Mouse (Mus musculus) mature B cell (primary cell): Measurements from ENCODE around the gene Ccr1.
"Not testable (repeated sequence)": the region's sequence is repeated elsewhere in the genome, so short reads cannot be mapped to it uniquely, and the experiment has no call there.

ENCODE experiments used
- in situ Hi-C: fragments of 300-500 bp; cut with MboI; formaldehyde crosslinking; loops from 2 replicates; pipeline ENCODE4 v1.14.3; 2019

The Ccr1 gene

GRCm38 (mm10) chr9:123968290-123968912, at the start of gene Ccr1:
Ccr1 (minus strand) TSS chr9:123968692.
- in situ Hi-C loops: no loop called here

DNA sequence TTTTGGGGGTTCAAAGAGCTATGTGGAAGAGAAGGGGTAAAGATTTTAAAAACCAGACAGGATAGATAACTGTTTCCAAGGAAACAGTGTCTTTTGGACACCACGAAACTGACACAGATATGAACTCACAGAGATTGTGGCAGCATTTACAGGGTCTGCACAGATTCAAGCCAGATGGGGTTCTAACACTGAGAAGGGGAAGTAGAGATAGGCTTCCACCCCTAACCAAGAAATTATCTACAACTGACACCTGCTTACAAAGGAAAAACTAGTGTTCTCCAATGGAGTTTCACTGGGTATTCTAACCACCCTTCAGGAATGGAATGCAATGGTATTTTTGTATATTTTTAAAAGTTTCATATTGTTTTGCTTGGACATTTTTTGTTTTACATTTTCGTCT, 47.6 kb upstream of the Ccr1 start:
- in situ Hi-C loops: no loop called here

DNA sequence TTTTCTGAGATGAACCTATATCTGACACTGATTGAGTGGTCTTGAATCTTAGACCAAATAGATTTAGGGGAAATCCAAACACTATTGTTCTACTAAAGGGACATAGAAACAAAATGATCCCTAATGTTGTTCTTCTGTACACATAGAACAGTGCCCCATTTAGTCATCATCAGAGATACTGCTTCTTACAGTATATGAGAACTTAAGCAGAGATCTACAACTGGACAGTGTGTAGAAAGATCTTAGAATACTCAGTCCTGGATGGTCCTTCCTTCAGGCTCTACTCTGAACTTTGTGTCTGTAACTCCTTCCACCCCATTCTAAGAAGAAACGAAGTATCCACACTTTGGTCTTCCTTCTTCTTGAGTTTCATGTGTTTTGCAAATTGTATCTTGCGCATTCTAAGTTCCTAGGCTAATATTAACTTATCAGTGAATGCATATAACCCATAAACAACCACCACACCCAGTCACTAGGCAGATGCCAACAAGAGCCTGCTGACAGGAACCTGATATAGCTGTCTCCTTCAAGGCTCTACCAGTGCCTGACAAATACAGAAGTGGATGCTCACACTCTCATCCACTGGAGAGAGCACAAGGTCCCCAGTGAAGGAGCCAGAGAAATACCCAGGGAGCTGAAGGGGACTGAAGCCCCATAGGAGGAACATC, 46.6 kb upstream of the Ccr1 start:
- in situ Hi-C loops: no loop called here

DNA sequence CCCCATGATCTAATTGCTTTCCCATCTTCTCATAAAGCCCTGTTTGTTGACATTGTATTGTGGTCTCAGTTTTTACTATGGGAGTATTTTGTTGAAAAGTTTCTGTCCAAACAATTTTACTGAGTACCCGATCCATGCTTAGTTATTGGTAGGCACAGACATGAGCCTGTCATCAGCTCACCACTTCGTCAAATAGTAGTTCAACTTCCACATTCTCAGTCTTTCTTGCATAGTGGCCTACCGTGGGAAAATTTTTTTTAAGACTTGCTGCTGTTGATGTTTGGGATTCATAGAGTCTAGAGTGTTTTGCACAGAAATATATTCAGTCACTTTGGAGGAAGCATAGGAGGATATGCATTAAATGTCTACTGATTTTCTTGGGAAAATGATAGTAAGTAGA, 44.8 kb upstream of the Ccr1 start:
- in situ Hi-C loops: no loop called here

DNA sequence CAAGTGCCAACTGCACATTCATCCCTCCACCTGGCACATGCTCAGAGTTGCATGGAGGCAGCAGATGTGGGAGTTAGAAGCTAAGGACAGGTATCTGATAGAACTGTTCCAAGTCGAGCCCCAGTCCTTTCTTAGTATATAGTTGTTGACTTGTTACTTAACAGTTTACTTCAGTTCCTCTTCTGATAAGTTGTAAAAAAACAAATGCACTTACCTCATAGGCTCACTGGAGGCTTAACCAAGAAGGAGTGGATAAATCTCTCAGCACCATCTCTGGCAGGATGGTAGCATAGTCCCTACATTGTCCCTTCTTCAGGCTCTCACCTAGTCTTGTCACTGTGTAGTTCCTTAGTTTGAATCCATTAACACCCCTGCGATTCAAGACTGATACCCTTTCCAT, 44.2 kb upstream of the Ccr1 start:
- in situ Hi-C loops: no loop called here

- in situ Hi-C loops: no loop called here
These were observed 31.3 kb upstream of the Ccr1 start for GRCm38 (mm10) chr9:123999784-124000183.

GRCm38 (mm10) chr9:123997719-123998118, 29.2 kb upstream of the Ccr1 start:
- in situ Hi-C loops: no loop called here

DNA sequence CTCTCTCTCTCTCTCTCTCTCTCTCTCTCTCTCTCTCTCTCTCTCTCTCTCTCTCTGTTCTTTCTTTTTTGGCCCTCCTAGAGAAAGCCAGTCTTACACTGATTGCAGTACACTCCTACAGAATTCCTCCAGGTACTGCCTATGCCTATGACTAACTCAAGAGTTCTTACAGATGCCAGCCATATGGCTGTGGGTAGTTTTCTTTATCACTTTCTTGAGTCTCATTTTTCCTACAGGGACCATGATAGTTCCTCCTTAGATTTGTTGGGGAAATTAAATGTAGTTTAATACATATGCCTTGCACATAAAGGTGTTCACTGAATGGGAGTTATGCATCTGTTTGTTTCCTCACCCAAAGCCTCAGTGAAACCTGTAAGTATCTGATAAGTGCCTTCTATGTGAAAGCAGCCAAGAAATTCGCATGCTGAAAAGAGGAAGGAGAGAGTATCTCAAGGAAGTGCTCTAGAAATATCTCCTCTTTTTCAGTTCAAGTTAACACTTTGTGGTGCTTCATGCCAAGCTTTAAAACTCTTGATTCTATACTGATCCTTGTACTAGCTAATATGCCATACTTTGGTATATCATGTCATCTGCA, 22.9 kb upstream of the Ccr1 start:
- in situ Hi-C loops: no loop called here

DNA sequence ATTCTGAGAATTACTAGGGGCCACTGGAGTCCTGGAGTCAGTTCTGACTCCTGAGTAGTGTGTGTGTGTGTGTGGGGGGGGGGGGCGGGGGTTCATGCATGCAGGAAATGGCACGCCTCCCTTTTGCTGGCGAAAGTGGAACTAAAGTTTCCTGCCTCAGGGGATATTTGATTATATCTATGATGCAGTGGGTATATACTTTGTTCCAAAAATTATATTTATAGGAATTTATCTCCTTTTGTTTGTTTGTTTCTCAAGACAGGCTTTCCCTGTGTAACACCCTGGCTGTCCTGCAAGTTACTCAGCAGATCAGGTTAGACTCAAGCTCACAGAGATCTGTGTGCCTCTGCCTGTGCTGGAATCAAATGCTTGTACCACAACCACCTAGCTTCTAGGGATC, 21.2 kb upstream of the Ccr1 start:
- in situ Hi-C loops: no loop called here

DNA sequence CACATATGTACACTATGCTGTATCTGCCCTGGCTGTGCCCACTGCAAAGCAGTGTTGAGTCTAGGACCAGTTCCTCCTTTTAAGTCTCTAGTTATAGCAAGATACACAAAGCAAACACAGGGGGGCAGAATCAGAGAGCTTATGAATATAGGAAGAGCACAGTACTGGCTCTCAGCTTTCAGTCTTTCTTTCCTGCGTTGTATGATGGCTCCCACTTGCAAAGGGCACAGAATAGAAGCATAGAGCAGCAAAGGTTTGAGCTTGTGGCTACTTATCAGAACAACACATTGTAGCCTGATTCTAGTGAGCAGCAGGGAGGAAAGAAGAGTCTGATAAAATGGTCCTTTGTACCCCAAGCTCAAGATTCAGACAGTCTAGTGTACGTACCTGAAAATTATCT, 17.7 kb upstream of the Ccr1 start:
- in situ Hi-C loops: no loop called here

DNA sequence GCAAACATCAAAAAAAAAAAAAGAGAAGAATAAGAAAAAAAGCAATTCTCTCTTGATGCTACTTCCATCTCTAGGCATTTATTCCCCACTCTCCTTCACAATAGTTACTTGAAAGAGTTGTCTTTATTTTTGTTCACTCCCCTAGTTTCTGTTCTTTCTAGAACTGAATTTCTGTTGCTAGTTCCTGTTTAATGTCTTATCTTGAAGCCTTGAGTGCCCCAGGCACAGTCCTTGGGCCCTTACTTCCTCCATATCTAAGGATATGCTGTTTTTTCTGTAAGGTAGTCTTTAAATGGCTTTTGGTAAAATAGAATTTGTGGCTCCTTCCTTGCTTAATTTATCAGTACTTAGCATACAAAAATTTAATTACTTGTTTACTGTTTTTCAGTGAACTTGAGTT, 16.5 kb upstream of the Ccr1 start:
- in situ Hi-C loops: no loop called here

- in situ Hi-C loops: no loop called here
These were observed 14.2 kb upstream of the Ccr1 start for GRCm38 (mm10) chr9:123982720-123983119.

DNA sequence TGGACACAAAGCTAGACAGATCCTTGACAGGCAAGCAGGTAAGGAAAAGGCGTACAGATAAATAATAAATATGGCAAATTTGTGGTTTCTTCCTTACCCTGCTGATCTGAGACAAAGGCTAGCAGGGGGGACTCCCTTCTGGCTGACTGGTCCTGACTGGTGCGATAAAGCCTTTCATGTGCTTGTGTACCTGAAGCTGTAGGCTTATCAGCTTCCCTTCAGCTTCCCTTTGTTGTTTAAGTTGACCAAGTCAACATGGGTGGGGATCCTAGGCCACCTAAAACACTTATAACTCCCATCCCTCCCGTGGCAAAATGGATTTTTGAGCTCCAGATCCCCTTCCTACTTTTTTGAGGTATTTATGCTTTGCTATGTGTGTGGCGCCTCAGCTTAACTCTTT, 13.4 kb upstream of the Ccr1 start:
- in situ Hi-C loops: no loop called here

GRCm38 (mm10) chr9:123980858-123981475, 12.5 kb upstream of the Ccr1 start:
- in situ Hi-C loops: not testable (repeated sequence)

- in situ Hi-C loops: no loop called here
These were observed 9.8 kb upstream of the Ccr1 start, which contains the start of gene Ccr1l1 for GRCm38 (mm10) chr9:123978308-123978707. Ccr1l1 (minus strand) TSS chr9:123978408.

DNA sequence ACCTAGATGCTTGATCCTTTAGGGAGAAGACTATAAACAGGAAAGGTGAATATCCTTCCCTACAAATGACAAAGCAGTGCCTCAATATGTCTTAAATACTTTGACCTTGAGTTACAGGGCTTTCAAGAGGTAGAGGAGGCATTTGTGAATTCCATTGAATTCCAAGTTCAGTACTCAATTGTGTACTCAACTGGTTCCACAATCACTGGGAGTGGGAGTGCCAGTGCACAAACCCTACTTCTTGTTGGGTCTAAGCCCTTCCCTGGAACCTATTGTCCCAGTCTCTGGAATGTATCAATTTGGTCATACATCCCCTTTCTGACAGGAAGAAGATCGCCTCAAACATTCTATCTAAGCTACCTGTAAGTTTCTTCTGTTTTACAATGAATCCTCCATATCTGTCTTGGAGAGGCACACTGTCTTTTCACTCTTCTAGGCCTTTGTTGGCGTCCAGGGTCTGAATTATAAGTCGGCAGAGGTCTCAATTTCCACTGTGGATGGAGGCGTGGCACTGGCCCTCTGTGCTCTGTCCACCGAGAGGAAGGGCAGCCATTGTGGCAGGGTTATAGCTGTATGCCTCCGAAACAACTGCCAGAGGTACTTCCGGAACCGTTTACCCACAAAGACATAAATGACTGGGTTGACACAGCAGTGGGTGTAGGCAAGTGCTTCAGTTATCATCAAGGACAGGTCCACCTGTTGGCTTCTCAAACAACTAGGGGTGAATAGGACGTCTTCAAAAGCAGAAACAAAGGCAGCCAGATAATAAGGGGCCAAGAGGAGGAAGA, 8.6 kb upstream of the Ccr1 start:
- in situ Hi-C loops: no loop called here

DNA sequence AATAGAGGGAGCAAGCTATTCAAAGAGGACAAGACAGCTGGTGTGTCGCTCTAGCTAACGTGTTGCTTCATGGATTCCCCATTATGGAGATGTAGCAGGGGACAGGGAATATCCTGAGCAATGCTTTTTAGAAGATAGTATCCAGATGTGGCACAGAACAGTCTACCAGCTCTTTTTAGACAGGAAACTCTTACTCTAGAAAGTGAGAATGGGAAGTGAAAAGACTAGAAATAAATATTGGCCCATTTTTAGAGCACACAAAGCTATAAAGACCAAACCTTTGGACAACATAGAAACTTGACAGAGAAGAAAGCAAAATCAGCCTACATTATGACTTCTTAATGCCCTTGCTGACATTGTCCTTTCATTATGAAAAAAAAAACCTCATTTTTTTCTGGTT, 7.1 kb upstream of the Ccr1 start:
- in situ Hi-C loops: no loop called here

DNA sequence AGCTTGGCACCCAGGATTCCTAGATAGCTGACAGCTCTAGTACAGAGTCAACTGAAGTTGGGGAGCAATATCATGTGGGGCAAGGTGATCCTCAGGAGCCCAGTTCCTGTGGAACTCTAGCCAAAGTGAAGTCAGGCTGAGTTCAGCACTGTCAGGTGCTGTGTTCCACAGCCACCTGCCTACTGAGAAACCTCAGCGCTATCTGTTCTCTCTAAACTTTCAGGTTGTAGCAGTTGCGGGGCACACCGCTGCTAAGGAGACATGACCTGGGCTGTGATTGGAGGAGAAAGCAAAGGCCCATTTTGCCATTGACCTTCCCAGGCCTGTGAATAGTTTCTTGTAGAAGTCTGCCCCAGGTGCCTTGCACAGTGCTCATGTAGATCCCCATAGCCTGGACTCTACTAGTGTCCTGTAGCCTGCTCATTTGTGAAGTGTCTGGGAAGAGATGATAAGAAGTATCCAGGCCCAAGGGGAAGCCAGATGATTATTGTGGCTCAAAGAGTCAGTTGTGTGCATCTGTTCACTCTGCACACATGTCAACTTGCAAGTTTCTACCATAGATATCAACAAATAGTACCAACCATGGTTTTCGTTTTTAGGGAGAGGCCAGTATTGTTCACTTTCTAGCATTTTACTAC, 1.5 kb downstream of the Ccr1 start:
- in situ Hi-C loops: not testable (repeated sequence)

- in situ Hi-C loops: no loop called here
These were observed 3.7 kb downstream of the Ccr1 start for GRCm38 (mm10) chr9:123964776-123965175.

DNA sequence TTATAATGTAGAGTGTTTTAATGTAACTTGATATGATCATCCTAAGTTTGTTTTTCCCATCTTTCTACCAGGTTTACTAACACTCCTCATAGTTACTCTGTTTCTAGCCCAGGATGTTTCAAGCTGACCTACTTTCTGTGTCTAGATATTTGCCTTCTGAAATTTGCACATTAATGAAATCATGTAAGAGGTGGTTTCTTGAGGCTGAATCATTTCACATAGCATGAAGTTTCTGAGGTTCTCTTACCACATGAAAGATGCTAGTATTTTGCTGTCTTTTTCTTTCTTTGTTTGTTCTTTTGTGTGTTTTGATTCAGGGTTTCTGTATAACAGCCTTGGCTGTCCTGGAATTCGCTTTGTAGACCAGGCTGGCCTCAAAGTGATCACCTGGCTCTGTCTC, 8.3 kb downstream of the Ccr1 start:
- in situ Hi-C loops: no loop called here

GRCm38 (mm10) chr9:123957911-123958413, 10.5 kb downstream of the Ccr1 start:
- in situ Hi-C loops: no loop called here

GRCm38 (mm10) chr9:123956892-123957291, 11.6 kb downstream of the Ccr1 start:
- in situ Hi-C loops: no loop called here
